Mouse (Mus musculus) cerebellum, postnatal 14 days (tissue): ENCODE measurements around the gene Tmem163.

ENCODE experiments used
- DNase-seq, 2 experiments: peaks; one replicate each; pipeline ENCODE4 v3.0.0; 2021; ENCODE audit warnings: mixed read lengths in 2 of 2

Gene Tmem163

GRCm38 (mm10) chr1:127496737-127497543 is 182.4 kb downstream of the Tmem163 start:
- DNase-seq, result peak; percentile 78 to 83

- DNase-seq, result peak; percentile 55 to 74
Observed at GRCm38 (mm10) chr1:127487161-127487560, 192.2 kb downstream of the Tmem163 start.

DNA sequence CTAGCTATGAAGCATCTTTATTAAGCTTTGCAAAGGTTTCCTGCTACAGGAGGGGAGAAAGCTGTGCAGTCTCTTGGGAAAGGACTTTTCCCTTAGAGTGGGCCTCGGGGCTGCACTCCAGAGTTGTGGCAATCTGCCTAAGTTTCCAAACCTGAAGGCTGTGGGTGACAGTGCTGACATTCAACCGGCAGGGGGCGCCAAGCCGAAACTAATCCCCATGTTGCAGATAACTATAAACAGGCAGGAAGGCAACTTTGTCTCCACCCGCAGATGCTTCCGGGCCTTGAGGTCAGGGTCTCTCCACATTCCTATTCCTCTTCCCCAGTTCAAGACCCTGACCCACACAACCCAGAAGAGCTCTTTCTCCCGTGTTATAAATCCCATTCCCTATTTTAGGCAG is 194.5 kb downstream of the Tmem163 start:
- DNase-seq, result peak; percentile 74 to 82

DNA sequence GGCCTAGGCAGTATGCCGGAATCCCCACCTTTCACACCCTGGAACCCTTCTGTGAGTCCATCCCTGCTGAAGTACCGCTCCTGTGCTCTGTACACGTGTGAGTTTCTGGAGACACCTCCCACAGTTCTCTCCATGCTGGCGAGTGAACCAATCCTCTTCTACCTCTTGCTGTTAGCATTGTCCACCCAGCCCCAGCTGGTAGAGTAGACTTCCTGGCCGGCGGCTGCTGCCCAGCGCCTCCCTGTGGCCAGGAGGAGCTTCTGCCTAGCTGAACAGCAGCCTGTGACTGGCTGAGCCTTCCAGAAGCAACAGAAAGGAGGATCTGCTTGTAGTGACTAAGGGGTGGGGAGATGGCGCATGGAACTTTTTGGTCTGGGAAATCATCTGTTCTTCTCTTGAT is 195.2 kb downstream of the Tmem163 start:
- DNase-seq, result peak in 1 of 2 experiments; percentile 41

- DNase-seq, result no peak
Observed at GRCm38 (mm10) chr1:127482911-127483310, 196.4 kb downstream of the Tmem163 start.

GRCm38 (mm10) chr1:127475756-127476155 is 203.6 kb downstream of the Tmem163 start:
- no peak for DNase-seq

DNA sequence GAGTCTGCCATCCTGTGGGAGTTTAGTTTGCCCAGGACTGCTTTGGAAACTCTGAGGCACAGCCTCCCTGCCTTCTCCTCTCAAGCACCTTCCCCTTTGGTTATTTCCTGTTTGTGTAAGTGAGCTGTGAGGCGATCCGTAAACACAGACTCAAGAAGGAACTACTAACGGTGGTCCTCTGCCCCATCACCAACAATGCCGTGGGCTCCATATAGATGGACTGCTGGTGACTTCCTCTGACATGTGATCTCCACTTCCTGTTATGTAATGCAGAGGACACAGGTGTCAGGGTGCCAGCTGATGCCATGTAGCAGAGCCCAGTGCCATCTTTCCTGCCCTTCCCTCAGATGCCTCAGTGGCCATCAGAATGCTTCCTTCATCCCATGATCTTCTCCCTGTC is 209.2 kb downstream of the Tmem163 start:
- no peak for DNase-seq

GRCm38 (mm10) chr1:127467238-127467637 is 212.1 kb downstream of the Tmem163 start:
- DNase-seq, result no peak

- no peak for DNase-seq
Observed at GRCm38 (mm10) chr1:127465292-127465691, 214.1 kb downstream of the Tmem163 start.

DNA sequence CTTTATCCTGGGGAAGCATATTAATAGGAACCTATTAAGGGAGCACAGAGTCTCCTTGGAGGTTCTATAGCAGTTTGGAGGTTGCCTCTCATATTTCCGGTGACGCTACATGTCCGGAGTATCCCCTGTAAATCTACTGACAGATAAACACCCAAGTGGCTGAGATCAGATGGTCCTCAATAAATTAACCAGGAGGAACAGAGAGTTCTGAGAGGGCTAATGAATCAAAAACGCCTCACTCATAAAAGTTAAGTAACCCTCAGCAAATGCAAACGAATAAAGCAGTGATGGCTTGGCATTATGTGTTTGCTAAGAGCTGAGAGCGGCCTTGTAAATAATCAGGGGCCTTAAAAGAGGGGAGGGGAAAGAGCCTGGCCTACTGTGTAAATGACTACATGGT is 215.3 kb downstream of the Tmem163 start:
- no peak for DNase-seq

GRCm38 (mm10) chr1:127461017-127461416 is 218.3 kb downstream of the Tmem163 start:
- no peak for DNase-seq

- DNase-seq, result no peak
Observed at GRCm38 (mm10) chr1:127459576-127459975, 219.8 kb downstream of the Tmem163 start.

DNA sequence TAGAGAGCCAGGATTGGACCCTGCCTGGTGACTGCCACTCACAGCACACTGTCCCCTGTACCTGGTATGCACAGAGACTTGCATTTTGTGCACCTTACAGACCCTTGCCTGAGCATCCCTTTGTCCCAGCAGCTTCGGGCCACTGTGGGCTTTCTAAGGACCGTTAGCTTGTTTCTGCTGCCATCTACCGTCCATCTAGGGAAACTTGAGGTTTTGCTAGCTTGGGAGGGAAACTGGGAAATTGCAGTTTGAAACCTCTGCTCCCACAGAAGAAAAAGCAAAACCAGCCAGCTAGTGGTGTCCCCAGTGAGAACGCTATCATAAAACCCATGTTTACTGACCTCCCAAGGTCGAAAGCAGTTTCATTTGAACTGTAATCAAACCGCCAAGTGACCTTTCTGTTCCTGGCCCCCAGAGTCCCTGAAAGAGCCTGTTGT is 220.3 kb downstream of the Tmem163 start:
- peak; percentile 82 to 85 for DNase-seq

DNA sequence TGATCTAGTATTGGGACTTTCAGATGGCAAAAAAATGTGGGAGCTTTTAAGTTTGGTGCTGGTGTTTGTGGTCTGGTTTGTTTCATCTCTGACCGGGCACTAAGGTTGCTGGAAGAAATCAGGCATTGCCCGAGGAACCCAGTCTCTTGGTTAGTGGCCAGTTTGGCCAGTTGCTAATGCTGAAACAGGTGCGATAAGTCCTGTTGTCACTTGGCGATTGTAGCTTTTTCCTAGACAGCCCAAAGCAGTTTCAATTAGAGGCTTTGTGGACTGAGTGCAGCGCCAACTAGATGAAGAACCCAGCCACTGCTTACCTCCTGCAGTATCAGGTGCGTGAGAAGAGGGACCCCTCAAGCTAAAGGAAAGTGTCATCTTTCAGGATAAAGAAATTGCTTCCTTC is 226.0 kb downstream of the Tmem163 start:
- DNase-seq, result no peak

DNA sequence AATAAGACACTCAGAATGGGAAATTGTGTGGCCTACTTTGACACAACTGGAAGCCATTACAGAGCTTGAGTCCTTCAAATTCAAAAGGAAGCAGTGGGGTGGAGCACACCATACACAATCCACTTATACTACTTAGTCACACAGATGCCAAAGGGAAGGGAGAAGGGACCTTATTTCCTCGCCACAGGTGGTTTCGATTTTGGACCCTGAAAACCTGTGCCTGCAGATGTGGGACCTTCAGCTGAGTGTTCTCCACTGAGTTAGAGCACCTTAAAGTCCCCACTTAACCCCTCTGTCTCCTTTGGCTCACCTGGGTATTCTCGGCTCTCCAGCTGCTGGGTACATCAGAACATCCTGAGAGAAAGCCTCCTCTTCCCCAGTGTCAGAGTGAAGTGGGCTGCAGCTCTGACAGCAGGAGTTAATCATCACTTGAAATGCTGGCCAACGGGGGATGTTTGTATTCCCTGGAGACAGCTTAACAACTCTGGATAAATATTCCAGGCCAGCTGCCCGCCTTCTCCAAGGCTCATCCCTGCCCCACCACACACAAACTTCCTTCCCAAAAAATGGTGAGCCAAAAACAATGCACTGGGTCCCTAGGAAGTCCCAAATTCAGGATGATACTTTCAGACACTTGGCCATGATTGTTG is 234.4 kb downstream of the Tmem163 start:
- no peak for DNase-seq

- DNase-seq, result no peak
Observed at GRCm38 (mm10) chr1:127442880-127443877, 236.2 kb downstream of the Tmem163 start.

DNA sequence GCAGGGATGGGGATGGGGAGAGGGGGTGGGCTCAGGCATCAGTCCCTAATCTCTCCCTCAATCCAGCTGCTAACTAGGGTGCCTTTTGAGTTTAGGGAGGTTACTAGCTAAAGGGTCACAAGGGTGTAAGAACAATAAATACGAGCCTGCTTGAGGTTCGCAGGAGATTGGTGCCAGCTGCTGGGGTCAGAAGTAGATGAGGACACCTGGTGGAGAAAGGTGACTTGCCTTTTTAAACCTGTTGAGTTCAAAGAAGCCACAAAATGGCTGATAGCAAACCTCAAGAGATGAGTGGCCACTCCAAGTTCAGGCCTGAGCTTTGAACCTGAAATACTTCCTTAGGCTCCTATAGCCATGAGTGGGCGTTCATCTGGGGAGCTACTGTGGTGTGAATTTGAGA is 237.6 kb downstream of the Tmem163 start:
- DNase-seq, result no peak

- DNase-seq, result no peak
Observed at GRCm38 (mm10) chr1:127441007-127441406, 238.3 kb downstream of the Tmem163 start.

- no peak for DNase-seq
Observed at GRCm38 (mm10) chr1:127439452-127439891, 239.9 kb downstream of the Tmem163 start.

- no peak for DNase-seq
Observed at GRCm38 (mm10) chr1:127437091-127437490, 242.3 kb downstream of the Tmem163 start.
